Mouse (Mus musculus) gastrocnemius, postnatal 10 days (tissue): ENCODE results near the gene Commd6. TPM values are rescaled to one million over a fixed set of nuclear protein-coding genes. Genes with fewer than 3 reads are reported as not detected.
A peak's percentile ranks its signal among the peaks of the same experiment; 100 is the strongest.

ENCODE experiments used
- DNase-seq: peaks from one replicate; pipeline ENCODE4 v3.0.0; 2021; ENCODE audit warnings: mixed read lengths
- long read RNA-seq, 2 experiments: library from polyadenylated mRNA; stranded (forward); transcript quantifications; one replicate each; pipeline ENCODE4 v2.0.0; 2021
- total RNA-seq, 2 experiments: library from RNA; stranded (reverse); gene quantifications; 2 replicates each; pipeline ENCODE4 v1.2.3; 2021

The Commd6 gene
- total RNA-seq = 10 to 100 TPM; 23.5 to 27.2 TPM
- long read RNA-seq, experiment 1, partial matches to known transcripts = 0 of 1 reads
- long read RNA-seq, experiment 1, other reads (novel, unspliced or antisense) = 0 of 1 reads
- long read RNA-seq, experiment 2, full-length matches to known transcripts = 1 of 1 reads
- long read RNA-seq, experiment 2, partial matches to known transcripts = 0 of 1 reads
- long read RNA-seq, experiment 2, other reads (novel, unspliced or antisense) = 0 of 1 reads

DNA sequence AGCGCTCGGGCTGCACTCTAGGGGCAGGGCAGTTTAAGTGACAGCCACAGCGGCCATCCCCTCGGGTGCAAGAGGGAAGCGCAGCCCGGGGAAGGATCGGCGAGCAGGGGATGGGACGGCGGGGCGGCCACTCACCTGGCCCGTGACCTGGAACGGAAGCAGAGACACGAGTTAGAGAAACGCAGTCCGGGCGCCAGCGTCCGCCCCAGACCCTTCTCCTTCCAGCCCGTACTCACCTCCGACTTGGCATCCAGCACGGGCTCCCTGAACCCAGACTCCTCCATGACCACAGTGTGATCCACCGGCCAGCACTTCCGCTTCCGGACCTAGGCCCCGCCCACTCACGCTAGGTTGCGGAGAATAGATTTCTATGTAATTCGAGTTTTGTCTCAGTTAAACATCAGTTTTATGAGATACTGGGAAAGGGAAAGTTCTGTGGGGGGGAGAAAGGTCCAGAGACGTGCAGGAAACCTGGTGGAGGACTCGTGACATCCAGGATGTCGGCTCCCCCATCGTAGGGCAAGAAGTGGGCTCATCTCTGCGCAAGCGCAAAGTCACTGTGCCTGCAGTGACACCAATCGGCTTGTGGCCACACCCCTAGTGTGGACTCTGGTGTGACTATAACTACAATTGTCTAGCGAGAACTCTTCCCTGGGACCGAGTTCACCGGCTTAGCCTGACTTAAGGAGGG is at the start of gene Commd6:
Gene Commd6, minus strand, starts transcription at position 534 of the 691 bp plus-strand sequence.
- peak; percentile 83 for DNase-seq

DNA sequence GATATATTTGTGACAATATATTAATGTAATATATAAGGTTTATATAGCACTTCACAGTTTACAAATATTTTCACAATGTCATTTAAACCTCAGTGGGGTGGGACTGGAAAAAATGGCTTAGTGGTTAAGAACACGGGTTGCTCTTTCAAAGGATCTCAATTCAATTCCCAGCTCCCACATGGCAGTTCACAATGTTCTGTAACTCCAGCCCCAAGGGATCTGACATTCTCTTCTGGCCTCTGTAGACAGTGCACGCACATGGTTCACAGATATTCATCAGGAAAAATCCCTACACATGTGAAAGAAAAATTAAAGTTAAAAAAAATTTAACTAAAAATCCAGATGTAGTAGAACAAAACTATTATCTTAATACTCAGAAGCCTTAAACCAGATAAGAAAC is 47.9 kb upstream of the Commd6 start:
- no peak for DNase-seq

DNA sequence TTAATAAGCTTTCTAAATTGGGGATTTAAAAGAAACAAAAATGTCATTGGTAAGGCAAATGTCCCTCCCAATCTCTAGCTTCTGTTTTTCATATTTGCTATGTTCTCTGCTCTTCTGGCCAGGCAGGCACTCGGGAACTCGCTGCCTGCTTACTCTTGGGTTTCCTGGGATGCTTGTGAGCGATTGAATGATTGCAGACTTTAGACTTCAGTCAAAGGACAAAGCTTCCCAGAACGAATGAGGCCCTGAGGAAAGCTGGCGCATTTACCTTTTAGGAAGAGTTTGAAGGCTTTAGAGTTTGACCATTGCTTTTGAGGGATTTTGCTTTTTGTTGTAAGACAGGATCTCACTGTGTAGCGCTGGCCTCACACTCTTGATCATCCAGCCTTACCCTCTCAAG is 47.2 kb upstream of the Commd6 start:
- no peak for DNase-seq

DNA sequence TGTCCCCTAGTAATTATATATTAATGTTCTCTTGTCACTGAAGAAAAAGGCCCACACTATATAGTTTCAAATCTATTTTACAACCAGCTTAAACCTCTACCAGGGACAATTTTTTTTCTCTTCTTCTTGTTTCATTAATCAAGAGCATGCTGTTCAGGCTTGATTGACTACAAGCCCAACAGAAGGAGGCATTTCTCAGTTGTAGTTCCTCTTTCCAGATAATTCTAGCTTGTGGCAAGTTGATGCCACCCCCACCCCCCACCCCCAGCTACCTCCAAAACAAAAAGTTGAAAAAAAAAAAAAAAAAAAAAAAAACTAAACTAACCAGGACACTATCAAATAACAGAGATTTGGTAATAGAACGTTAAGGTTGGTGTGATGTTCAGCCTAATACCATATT is 31.7 kb upstream of the Commd6 start:
- DNase-seq = no peak

DNA sequence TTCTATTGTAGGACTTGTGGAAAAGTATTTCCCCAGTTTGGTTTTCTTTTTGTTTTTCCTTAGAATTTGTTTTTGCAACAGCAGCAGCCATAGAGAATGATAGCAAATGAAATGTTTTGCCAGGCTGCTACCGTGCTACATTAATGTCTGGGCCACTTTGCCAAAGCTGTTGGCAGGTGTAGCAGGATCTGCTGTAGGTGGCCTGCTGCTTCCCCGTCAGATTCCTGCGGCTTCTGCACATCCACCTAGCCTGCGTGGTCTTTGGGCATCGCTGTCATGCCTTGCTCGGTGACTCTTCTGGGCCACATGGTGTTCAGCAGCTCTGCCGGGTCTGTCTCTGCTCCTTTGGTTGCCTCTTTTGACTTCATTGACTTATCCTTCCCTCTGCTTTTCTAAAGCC is 28.1 kb upstream of the Commd6 start:
- no peak for DNase-seq

DNA sequence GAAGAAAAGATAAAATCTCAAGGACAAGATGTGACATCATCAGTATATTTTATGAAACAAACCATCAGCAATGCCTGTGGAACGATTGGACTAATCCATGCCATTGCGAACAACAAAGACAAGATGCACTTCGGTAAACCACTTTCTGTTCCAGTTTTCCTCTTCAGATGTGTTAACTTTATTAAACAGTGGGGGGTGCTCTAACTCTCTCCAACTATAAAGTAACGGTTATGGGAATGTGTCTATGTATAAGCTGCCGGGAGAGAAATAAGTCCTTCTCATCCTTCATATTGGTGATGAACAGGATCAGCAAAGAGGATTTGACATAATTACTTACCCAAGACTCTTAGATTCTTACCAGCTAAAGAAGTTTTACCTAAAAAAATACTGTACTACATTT is 26.1 kb upstream of the Commd6 start:
- DNase-seq = no peak

DNA sequence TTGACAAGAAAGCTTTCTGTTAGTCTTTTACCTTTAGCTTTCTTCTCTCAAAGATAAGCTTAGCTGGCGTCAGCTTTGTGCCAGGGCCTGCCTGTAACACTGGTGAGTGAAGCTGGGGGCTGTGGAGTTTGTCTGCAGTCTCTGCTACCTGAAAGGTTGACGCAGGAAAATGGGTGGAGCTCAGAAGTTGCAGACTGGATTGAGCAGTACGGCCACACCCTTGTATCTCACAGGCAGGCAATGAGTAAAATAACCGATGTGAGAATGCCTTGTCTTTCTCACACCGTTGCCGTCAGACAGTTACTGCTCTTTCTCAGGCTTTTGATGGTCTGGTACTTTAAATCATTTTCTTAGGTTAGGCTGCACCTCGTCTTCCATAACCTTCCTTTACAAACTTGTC is 25.6 kb upstream of the Commd6 start:
- no peak for DNase-seq

DNA sequence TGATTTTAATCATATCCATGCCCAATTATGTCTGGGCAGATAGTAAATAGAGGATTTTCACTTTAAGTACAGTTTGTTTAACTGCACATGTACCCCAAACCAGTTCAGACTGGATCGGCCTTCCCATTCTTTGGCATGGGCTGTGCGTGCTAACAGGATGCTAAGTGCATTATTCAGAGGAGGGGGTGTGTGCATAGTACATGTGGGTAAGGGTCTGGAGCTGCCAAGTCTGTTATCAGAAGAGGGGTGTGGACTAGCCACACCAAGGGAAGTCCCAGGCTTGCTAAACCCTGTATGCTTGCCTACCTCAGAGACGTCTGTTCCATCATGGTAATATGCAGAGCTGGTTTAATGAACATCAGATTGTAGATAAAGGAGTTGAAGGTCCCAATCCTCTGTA is 23.8 kb upstream of the Commd6 start:
- no peak for DNase-seq

DNA sequence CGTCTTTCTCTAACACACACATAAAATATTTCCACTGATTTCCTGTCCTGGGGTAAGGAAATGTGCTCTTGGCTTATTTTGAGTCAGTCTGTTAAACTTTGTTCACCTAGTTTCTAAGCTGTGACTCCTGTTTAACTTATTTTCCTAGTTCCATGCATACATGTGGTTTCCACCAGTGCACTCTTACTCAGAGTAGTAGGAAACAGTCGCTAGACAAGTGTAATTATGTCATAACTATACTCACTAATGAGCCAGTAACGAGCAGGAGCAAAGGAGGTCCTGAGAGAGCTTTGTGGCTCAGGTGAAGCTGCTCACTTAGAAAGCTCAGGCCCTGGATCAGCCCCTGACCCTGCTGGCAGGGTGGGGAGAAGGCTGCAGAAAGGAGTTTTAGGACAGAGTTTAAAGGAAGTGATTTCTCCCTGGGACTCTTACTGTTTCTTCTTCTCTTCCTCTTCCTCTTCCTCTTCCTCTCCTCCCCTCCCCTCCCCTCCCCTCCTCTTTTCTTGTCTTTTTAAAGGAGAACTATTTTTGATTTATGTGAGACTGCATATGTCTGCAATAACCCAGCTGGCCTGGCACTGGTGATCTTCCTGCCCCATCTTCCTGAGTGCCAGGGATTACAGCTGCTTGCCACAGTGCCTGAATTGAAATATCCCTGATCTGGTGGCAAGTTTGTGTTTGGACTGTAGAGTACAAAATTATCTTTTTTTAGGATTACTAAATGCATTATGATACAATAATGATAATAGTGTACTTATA is 21.3 kb upstream of the Commd6 start:
- DNase-seq = no peak

DNA sequence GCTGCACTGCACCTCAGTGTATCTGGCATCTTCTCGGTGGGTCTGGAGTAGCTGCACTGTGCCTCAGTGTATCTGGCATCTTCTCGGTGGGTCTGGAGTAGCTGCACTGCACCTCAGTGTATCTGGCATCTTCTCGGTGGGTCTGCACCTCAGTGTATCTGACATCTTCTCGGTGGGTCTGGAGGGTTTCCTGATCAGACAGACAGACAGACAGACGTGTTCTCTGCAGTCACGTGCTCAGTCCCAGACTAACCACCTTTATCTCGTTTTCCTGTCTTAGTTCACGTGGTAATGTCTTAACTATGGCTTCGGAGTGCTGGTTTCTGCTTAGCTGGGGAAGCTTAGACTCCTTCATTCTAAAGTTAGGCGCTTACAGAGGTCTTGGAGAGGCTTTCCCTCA is 15.8 kb upstream of the Commd6 start:
- DNase-seq = no peak

DNA sequence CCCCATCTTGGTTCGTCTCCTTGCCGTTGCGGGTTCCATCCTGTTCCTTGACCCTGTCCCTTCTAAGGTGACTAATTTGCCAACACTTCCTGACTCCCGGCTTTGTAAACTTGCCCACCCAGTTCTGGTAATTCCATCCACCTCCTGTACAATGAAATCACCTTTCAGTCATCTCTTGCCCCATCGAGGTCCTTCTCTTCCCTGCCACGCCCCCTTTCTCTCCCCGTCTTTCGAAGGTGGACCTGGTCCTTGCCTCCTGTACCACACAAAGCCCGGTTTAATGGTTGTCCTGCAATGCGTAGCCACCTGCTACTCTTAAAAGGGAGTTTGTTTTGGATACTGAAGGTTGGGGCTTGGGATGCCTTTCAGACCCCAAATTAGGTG is 14.0 kb upstream of the Commd6 start:
- DNase-seq = no peak

DNA sequence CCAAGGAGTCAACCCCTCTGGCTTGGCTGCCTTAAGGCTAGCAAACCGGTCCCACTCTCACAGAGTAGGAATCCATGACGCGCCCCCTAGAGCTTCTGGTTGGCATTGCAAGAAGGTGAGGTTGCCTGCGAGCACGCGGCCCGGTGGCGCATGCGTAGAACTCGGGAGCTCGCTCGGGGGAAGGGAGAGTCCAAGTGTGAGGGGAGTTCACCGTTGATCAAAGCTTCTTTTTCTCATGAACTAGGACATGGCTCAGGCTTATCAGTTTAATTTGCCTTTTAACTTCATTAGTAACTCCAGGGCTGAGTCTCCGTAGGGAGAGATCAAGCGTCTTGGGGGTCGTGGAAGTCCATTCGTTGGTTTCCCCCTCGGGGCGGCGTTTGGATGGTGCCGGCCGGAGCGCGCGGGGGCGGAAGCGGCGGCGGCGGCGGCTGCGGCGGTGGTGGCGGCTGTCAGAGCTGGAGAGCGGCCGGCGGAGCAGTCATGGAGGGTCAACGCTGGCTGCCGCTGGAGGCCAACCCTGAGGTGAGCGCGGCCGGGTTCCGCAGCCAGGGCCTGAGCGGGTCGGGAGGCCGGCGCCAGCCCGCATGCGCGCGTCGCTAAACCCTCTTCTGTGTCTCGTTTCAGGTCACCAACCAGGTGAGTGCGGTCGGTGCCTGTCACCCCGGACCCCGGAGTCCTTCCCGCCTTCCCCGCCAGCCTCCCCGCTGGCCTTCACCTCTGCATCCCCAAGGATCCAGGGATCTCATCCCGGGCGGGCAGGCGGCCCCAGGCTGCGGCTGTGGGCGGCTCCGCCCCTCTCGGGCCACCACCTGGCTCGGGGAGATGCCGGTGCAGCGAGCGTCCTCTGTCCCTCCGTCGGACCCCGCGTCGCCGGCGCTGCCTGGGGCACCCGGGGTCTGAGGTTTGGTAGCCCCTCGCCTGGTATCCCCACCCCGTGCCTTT is 13.4 kb upstream of the Commd6 start, which contains the start of gene Uchl3:
Gene Uchl3, plus strand, starts transcription at position 387 of the 945 bp plus-strand sequence.
- DNase-seq = peak; percentile 99

DNA sequence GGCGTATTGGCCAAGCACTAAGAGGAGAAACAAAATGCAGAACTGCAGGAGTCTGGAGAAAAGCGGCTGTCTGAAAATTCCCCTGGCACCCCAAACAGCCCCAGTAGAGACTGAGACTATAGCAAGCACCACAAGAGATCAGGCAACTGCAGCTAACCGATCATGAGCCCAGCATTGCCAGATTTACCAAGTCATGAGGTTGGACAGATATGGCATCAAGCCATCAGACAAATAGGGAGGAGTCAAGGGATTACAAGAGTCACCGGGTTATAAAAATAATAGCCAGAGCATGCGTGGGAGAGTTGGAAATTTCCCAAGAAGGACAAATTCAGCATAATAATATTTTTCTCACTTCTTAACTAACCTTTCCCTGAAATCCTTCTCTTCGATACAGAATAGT is 12.1 kb upstream of the Commd6 start:
- DNase-seq = no peak

DNA sequence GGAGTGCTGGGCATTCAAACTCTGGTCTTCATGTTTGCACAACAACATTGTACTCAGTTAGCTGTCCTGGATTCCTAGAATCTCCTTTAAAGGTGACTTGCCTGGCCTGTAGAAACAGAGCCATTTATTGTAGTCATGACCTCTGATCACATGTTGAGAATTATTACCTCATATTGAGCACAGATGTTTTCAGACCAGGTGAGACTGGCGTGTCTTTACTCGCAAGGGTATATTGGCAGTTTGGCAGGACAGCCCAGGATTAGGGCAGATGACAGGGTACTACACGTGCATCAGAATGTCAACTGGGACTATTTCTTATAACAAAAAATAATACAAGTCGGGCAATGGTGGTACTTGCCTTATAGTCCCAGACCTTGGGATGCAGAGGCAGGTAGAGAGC is 10.1 kb upstream of the Commd6 start:
- no peak for DNase-seq

DNA sequence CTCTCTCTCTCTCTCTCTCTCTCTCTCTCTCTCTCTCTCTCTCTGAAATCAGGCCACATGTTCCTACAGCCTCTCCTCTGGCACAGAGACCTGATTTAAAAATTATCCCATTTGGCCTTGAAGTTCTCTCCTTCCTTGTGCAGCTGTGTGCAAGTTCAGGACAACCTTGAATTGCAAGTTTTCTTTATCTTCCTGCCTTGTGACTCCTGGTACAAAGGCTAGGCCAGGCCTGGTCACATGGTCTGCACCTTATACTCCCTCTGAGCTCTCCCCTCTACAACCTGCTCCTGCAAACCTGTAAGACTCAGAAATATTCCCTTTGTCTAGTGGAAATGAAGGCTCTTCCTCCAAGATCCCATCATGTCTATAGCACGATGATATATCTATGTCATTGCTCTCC is 4.5 kb upstream of the Commd6 start:
- DNase-seq = no peak

DNA sequence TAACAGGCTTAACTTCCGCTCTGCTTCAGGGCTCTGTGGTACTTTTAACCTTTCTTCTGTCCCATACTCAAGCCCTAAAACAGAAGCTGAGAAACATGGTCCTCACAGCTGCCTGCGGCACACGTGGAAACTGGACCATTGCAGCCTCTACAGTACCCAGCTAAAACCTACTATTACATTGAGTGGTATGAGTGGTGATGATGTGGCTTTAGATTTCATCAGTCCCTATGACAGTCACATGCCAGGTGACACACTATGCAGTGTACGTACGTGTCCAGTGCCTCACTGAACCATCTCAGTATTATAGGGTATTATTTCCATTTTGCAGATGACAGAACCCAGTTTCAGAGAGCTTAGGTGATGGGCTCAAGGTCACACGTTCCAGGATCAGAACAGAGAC is 3.1 kb downstream of the Commd6 start:
- no peak for DNase-seq

DNA sequence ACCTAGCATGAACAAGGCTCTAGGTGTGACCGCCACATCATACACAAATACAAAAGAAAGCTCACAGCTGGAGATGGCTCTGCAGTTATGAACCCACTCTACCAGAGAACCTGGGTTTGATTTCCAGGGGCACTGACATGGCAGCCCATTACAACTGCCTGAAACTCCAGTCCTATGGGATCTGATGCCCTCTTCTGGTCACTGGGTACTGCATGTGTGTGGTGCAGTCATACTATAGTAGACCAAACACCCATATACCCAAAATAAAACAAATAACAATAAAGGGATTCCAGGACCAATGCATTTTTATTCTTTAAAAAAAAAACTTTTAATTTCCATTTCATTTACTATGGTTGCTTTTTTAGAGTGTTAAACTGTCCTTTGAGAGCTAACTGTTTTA is 4.7 kb downstream of the Commd6 start:
- no peak for DNase-seq

DNA sequence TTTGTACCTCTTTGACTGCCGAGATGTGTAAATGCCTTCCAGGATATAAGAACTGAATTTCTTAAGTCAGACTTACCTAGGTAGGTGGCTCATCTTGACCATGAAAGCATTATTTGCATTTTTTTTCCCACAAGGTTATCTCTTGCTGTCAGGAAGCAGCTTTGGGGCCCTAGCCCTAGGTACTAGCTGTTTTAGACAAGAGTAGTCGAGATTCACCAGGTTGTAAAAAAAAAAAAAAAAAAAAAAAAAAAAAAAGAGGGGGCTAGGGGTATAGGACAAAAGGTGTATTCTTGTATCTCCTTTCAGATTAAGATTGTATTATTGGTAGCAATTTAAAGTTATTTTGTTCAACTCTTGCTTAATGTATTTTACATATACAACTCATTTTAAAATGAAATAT is 9.9 kb downstream of the Commd6 start:
- DNase-seq = no peak

DNA sequence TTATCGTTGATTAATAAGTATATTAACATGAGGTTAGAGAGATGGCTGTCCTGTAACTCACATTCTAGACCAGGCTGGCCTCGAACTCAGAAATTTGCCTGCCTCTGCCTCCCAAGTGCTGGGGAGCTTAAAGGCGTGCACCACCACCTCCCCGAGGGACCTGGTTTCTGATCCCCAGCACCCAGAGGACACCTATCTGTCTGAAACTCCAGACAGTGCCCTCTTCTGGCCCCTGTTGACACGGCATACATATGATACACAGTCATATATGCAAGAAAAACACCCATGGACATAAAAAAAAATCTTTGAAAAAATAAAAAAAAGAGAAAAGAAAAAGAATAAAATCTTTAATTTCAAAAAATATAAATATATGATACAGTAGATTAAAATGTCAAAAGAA is 22.8 kb downstream of the Commd6 start:
- no peak for DNase-seq

DNA sequence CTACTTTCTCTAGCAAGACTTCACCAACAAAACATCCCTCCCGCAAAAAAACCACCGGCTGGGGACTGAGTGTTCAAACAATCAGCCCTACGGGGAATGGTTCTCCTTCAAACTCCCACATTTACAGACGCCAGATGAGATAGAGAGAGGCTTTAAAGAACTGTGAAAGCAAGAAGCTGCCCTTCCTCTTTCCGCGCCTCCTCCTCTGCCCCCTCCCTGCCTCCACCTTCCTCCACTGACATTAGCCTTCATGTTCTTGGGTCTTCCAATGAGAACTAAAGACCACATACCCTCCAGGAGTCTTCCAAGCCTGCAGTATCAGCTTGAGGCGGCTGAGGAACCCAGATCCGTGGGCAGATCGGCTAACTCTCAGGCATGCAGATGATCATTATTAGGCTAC is 24.3 kb downstream of the Commd6 start:
- no peak for DNase-seq

DNA sequence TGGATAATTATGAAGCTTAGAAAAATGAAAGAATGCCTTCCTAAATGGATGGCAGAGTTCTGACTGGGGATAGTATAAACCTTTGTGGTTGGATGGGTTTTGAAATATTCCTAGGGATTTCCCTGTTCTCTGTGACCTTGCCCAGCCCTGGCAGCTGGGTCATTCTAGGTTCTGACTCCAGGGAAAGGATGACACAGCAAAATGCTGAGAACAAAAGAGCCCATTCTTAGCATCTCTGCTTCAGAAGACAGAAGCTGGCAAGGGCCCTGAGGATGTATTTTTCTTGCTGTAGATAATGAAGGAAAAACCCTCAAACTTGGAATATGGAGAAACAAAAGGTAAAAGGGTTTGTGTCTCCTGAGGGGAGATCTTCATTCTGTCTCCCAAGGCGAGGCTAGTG is 27.3 kb downstream of the Commd6 start:
- no peak for DNase-seq

DNA sequence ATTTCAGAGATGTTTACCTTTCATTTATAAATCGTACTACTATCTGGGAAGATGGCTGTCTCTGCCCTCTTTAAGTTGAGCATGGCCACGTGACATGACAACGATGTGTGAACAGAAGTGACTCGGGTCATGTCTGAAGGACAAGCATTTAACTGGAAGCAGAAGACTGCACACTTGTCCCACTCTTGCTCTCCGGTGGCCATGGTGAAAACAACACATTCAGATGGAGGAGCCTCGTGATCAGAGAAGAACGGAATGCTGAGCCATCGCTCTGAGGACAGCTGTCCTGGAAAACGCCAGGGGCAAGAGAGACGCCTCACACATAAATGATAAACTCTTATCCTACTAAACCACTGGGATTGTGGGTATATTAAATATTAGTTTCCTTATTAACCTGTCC is 29.8 kb downstream of the Commd6 start:
- no peak for DNase-seq
